Mouse (Mus musculus): ENCODE results near the gene Zbtb41. TPM values are rescaled to one million over a fixed set of nuclear protein-coding genes. Genes with fewer than 3 reads are reported as not detected.
A peak's percentile ranks its signal among the peaks of the same experiment; 100 is the strongest.

Zbtb41 gene
- 13.4 and 14.8 TPM in 2 replicates for polyA plus RNA-seq (2014; fragmentation: Nextera tagmentation; extraction: Ambion mirVana)

- Histone ChIP-seq H3K27ac (replicated peaks; ENCODE audit: low read depth, low read length) (peak within 1 kb of the TSS; percentile 86), H3K9ac (ENCODE audit: low read length) (peak within 1 kb of the TSS; percentile 94), H3K27me3 (ENCODE audit: control insufficient read depth, insufficient read depth, low read length) (no peaks in the 10 kb centered on the region), H3K4me1 (ENCODE audit: control insufficient read depth, insufficient read depth, low read length) (peaks cover 22% of the 10 kb centered on the region), H3K36me3 (ENCODE audit: control insufficient read depth, insufficient read depth, low read length) (no peaks in the 10 kb centered on the region), H3K4me2 (ENCODE audit: low read depth, severe bottlenecking) (peak within 1 kb of the TSS; percentile 55), H3K4me3 (ENCODE audit: low read depth, low read length) (peak within 1 kb of the TSS; percentile 84), H3K9me3 (ENCODE audit: control insufficient read depth, low read length) (no peaks in the 10 kb centered on the region)
- under 1% methylated on average over 61 of the region's 88 CpGs for WGBS
- DNase-seq (ENCODE audit: low spot score) (peak; percentile 92), ATAC-seq (ENCODE audit: insufficient number of reproducible peaks, low FRiP score, low TSS enrichment, low read depth) (peak; percentile 94)
These were observed at the start of gene Zbtb41 for GRCm38 (mm10) chr1:139421875-139422791. TSS of gene Zbtb41 (plus strand) at chr1:139422288.

- H3K4me3 ChIP-seq (ENCODE audit: low read depth, low read length): no peak overlapping the region
These were observed 46.2 kb upstream of the Zbtb41 start for GRCm38 (mm10) chr1:139375900-139376299.

GRCm38 (mm10) chr1:139376638-139377286 lies 45.3 kb upstream of the Zbtb41 start, which contains the start of gene Crb1:
TSS of gene Crb1 (minus strand) at chr1:139377100.
- Histone ChIP-seq H3K9ac (ENCODE audit: low read length) (no peak within 1 kb of the TSS), H3K9me3 (ENCODE audit: control insufficient read depth, low read length) (no peaks in the 10 kb centered on the region), H3K36me3 (ENCODE audit: control insufficient read depth, insufficient read depth, low read length) (no peaks in the 10 kb centered on the region), H3K27ac (replicated peaks; ENCODE audit: low read depth, low read length) (no peak within 1 kb of the TSS), H3K4me1 (ENCODE audit: control insufficient read depth, insufficient read depth, low read length) (no peaks in the 10 kb centered on the region), H3K4me3 (ENCODE audit: low read depth, low read length) (no peak within 1 kb of the TSS), H3K27me3 (ENCODE audit: control insufficient read depth, insufficient read depth, low read length) (no peaks in the 10 kb centered on the region), H3K4me2 (ENCODE audit: low read depth, severe bottlenecking) (no peak within 1 kb of the TSS)
- ATAC-seq (ENCODE audit: insufficient number of reproducible peaks, low FRiP score, low TSS enrichment, low read depth) (no peak), DNase-seq (ENCODE audit: low spot score) (peak; percentile 28)
- WGBS: 19% methylated on average over 5 of the region's 5 CpGs

More at GRCm38 (mm10) chr1:139375900-139376299, 46.2 kb upstream of the Zbtb41 start:
- Histone ChIP-seq H3K27me3 (ENCODE audit: control insufficient read depth, insufficient read depth, low read length) (no peaks in the 10 kb centered on the region), H3K9ac (ENCODE audit: low read length) (no peak overlapping the region), H3K36me3 (ENCODE audit: control insufficient read depth, insufficient read depth, low read length) (no peaks in the 10 kb centered on the region), H3K27ac (replicated peaks; ENCODE audit: low read depth, low read length) (no peak overlapping the region), H3K9me3 (ENCODE audit: control insufficient read depth, low read length) (no peaks in the 10 kb centered on the region), H3K4me2 (ENCODE audit: low read depth, severe bottlenecking) (no peak overlapping the region), H3K4me1 (ENCODE audit: control insufficient read depth, insufficient read depth, low read length) (no peaks in the 10 kb centered on the region)
- WGBS: 46% methylated on average over 6 of the region's 6 CpGs
- ATAC-seq (ENCODE audit: insufficient number of reproducible peaks, low FRiP score, low TSS enrichment, low read depth) (no peak), DNase-seq (ENCODE audit: low spot score) (no peak)

- no peak overlapping the region for H3K27ac ChIP-seq (replicated peaks; ENCODE audit: low read depth, low read length)
- no peak overlapping the region for H3K9ac ChIP-seq (ENCODE audit: low read length)
- H3K4me3 ChIP-seq (ENCODE audit: low read depth, low read length): no peak overlapping the region
- H3K36me3 ChIP-seq (ENCODE audit: control insufficient read depth, insufficient read depth, low read length): no peaks in the 10 kb centered on the region
- ATAC-seq (ENCODE audit: insufficient number of reproducible peaks, low FRiP score, low TSS enrichment, low read depth) (peak; percentile 44; the same call in 1 of the 2 replicates), DNase-seq (ENCODE audit: low spot score) (peak; percentile 27)
- no peaks in the 10 kb centered on the region for H3K9me3 ChIP-seq (ENCODE audit: control insufficient read depth, low read length)
- no peak overlapping the region for H3K4me2 ChIP-seq (ENCODE audit: low read depth, severe bottlenecking)
- 24% methylated on average over 11 of the region's 11 CpGs for WGBS
- H3K4me1 ChIP-seq (ENCODE audit: control insufficient read depth, insufficient read depth, low read length): no peaks in the 10 kb centered on the region
- H3K27me3 ChIP-seq (ENCODE audit: control insufficient read depth, insufficient read depth, low read length): no peaks in the 10 kb centered on the region
These were observed 43.0 kb upstream of the Zbtb41 start for GRCm38 (mm10) chr1:139378861-139379620.

GRCm38 (mm10) chr1:139379621-139379984 lies 42.5 kb upstream of the Zbtb41 start:
- H3K4me3 ChIP-seq (ENCODE audit: low read depth, low read length): no peak overlapping the region
- WGBS: 18% methylated on average over 4 of the region's 4 CpGs
- H3K4me2 ChIP-seq (ENCODE audit: low read depth, severe bottlenecking): no peak overlapping the region
- no peak overlapping the region for H3K27ac ChIP-seq (replicated peaks; ENCODE audit: low read depth, low read length)
- H3K9ac ChIP-seq (ENCODE audit: low read length): no peak overlapping the region
- ATAC-seq (ENCODE audit: insufficient number of reproducible peaks, low FRiP score, low TSS enrichment, low read depth) (0 out of 2 replicates have a peak, but pooled peaks have one; percentile 26), DNase-seq (ENCODE audit: low spot score) (no peak)
- no peaks in the 10 kb centered on the region for H3K27me3 ChIP-seq (ENCODE audit: control insufficient read depth, insufficient read depth, low read length)
- no peaks in the 10 kb centered on the region for H3K4me1 ChIP-seq (ENCODE audit: control insufficient read depth, insufficient read depth, low read length)
- no peaks in the 10 kb centered on the region for H3K9me3 ChIP-seq (ENCODE audit: control insufficient read depth, low read length)
- H3K36me3 ChIP-seq (ENCODE audit: control insufficient read depth, insufficient read depth, low read length): no peaks in the 10 kb centered on the region

- ATAC-seq (ENCODE audit: insufficient number of reproducible peaks, low FRiP score, low TSS enrichment, low read depth): no peak
- Histone ChIP-seq H3K36me3 (ENCODE audit: control insufficient read depth, insufficient read depth, low read length) (no peaks in the 10 kb centered on the region), H3K4me2 (ENCODE audit: low read depth, severe bottlenecking) (no peak overlapping the region), H3K4me3 (ENCODE audit: low read depth, low read length) (no peak overlapping the region), H3K4me1 (ENCODE audit: control insufficient read depth, insufficient read depth, low read length) (no peaks in the 10 kb centered on the region), H3K27me3 (ENCODE audit: control insufficient read depth, insufficient read depth, low read length) (no peaks in the 10 kb centered on the region), H3K9me3 (ENCODE audit: control insufficient read depth, low read length) (no peaks in the 10 kb centered on the region), H3K9ac (ENCODE audit: low read length) (no peak overlapping the region), H3K27ac (replicated peaks; ENCODE audit: low read depth, low read length) (no peak overlapping the region)
- DNase-seq (ENCODE audit: low spot score): no peak
- WGBS: 49% methylated on average over 2 of the region's 2 CpGs
These were observed 30.3 kb upstream of the Zbtb41 start for GRCm38 (mm10) chr1:139391747-139392146.

GRCm38 (mm10) chr1:139396589-139396988 lies 25.5 kb upstream of the Zbtb41 start:
- Histone ChIP-seq H3K36me3 (ENCODE audit: control insufficient read depth, insufficient read depth, low read length) (no peaks in the 10 kb centered on the region), H3K27me3 (ENCODE audit: control insufficient read depth, insufficient read depth, low read length) (no peaks in the 10 kb centered on the region), H3K27ac (replicated peaks; ENCODE audit: low read depth, low read length) (no peak overlapping the region), H3K9ac (ENCODE audit: low read length) (no peak overlapping the region), H3K9me3 (ENCODE audit: control insufficient read depth, low read length) (no peaks in the 10 kb centered on the region), H3K4me2 (ENCODE audit: low read depth, severe bottlenecking) (no peak overlapping the region), H3K4me3 (ENCODE audit: low read depth, low read length) (no peak overlapping the region), H3K4me1 (ENCODE audit: control insufficient read depth, insufficient read depth, low read length) (no peaks in the 10 kb centered on the region)
- 52% methylated on average over 1 of the region's 1 CpGs for WGBS
- ATAC-seq (ENCODE audit: insufficient number of reproducible peaks, low FRiP score, low TSS enrichment, low read depth) (no peak), DNase-seq (ENCODE audit: low spot score) (no peak)

GRCm38 (mm10) chr1:139405766-139406165 lies 16.3 kb upstream of the Zbtb41 start:
- DNase-seq (ENCODE audit: low spot score): no peak
- Histone ChIP-seq H3K27ac (replicated peaks; ENCODE audit: low read depth, low read length) (no peak overlapping the region), H3K9me3 (ENCODE audit: control insufficient read depth, low read length) (no peaks in the 10 kb centered on the region), H3K27me3 (ENCODE audit: control insufficient read depth, insufficient read depth, low read length) (no peaks in the 10 kb centered on the region), H3K4me3 (ENCODE audit: low read depth, low read length) (no peak overlapping the region), H3K4me2 (ENCODE audit: low read depth, severe bottlenecking) (no peak overlapping the region), H3K9ac (ENCODE audit: low read length) (no peak overlapping the region), H3K4me1 (ENCODE audit: control insufficient read depth, insufficient read depth, low read length) (no peaks in the 10 kb centered on the region), H3K36me3 (ENCODE audit: control insufficient read depth, insufficient read depth, low read length) (no peaks in the 10 kb centered on the region)
- no peak for ATAC-seq (ENCODE audit: insufficient number of reproducible peaks, low FRiP score, low TSS enrichment, low read depth)
